Mouse (Mus musculus): ENCODE results near the gene Irf2.
A peak's percentile ranks its signal among the peaks of the same experiment; 100 is the strongest.

Gene Irf2

GRCm38 (mm10) chr8:46739003-46739949 is at the start of gene Irf2:
Gene Irf2 (plus strand): TSS chr8:46739732.
- DNase-seq (ENCODE audit: low spot score): peak; percentile 69

GRCm38 (mm10) chr8:46690111-46690510 is 49.4 kb upstream of the Irf2 start:
- DNase-seq (ENCODE audit: low spot score): no peak

DNA sequence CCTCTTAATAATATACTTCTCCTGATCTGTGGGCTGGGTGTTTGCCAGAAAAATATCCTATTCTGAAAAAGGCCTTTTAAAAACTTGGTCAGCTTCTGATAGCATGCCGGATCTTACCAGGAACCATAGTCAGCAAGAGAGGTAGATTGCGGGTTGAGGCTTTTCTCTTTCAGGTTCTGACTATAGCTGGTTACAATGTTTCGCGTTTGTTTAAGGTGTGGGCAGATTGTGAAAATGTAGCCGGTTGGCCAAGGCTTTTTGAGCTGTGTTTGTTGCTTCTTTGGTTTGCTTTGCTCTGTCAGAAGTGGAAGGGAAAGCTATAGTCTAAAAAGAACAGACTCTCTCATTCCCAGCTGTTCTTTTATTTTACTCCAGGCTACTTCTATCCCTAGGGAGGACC is 49.0 kb upstream of the Irf2 start:
- DNase-seq (ENCODE audit: low spot score): no peak

GRCm38 (mm10) chr8:46691360-46691759 is 48.2 kb upstream of the Irf2 start:
- no peak for DNase-seq (ENCODE audit: low spot score)

DNA sequence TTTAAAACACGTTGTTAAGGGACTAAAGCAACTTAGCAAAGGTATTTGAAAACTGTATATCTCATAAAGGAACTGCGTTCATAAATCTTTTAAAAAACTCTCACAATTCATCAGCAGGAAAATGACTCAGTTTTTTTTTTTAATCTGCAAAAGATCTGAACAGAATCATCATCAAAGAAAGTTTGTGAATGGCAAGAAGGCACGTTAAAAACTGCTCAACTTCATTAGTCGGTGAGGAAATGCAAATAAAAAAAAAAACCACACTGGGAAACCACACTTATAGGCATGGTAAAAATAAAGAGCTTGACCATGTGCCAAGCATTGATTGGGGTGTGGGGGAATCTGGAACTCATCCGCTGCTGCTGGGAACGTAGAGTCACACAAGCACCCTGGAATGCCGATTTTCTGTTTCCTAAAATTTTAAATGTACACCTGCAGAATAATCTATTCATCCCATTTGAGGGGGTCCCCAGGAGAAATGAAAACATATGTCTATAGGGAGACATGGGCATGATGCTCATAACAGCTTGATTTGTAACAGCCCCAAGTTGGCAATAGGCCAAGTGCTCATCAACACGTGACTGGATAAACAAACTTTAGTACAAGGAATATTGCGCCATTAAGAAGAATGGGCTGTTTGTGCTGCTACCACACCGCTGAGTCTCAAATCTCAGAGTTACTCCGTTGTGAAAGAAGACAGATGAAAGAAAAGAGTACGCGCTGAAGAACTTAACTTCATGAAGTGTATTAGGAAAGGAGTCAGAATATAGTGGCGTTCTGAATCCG is 43.1 kb upstream of the Irf2 start:
- DNase-seq (ENCODE audit: low spot score): no peak

- DNase-seq (ENCODE audit: low spot score): no peak
These were observed 42.0 kb upstream of the Irf2 start for GRCm38 (mm10) chr8:46697566-46697965.

- DNase-seq (ENCODE audit: low spot score): no peak
These were observed 41.4 kb upstream of the Irf2 start for GRCm38 (mm10) chr8:46698162-46698561.

GRCm38 (mm10) chr8:46705145-46705544 is 34.4 kb upstream of the Irf2 start:
- DNase-seq (ENCODE audit: low spot score): no peak

DNA sequence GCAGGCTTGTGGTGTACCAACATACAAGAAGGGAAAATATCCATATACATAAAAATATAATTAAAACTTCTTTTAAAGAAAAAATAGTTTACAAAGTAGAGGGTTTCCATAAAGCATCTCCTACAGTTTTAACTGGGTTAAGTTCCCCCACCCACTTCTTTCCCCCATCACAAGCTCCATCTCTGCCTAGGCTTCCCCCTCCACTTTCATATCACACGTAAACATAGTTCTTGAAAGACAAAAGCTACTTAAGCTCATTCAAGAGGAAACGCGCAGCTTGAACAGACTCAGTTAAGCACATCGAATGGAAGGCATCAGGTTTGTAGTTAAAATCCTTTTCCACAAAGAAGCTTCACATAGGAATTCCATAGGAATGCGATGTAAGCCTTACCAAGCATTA is 32.8 kb upstream of the Irf2 start:
- no peak for DNase-seq (ENCODE audit: low spot score)

DNA sequence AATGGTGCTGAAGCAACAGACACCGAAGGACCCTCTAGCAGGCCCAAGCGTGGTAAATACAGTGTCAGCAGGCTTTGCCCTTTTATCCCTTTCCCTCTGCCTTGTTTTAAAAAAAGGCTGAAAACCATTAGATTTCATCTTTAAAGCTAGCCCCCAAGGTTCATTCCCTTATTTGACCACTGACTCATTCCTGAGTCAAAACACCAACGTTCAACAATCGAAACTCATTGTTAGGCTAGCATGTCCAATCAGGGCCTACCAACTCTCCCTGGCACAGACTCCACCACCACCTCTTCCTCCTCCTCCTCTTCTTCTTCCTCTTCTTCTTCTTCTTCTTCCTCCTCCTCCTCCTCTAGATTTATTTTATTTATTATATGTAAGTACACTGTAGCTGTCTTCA is 30.2 kb upstream of the Irf2 start:
- DNase-seq (ENCODE audit: low spot score): no peak

DNA sequence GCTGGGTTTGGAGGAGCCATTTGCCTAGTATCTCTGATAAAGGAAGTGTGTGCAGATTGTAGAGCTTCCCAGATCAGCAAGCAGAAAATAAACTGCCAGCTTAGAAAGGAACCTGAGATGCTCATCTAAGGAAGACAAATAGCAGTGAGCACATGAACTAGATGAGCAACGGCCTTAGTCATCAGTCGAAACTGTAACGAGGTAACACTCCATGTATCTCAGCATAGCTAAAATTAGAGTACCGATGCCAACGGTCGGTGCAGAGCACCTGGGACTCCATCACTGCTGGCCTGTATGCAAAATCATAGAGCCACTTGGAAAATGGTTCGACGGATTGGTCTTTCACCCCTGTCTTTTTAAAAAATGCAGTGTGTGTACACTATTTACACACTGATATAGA is 29.2 kb upstream of the Irf2 start:
- no peak for DNase-seq (ENCODE audit: low spot score)

GRCm38 (mm10) chr8:46711496-46711895 is 28.0 kb upstream of the Irf2 start:
- DNase-seq (ENCODE audit: low spot score): no peak

DNA sequence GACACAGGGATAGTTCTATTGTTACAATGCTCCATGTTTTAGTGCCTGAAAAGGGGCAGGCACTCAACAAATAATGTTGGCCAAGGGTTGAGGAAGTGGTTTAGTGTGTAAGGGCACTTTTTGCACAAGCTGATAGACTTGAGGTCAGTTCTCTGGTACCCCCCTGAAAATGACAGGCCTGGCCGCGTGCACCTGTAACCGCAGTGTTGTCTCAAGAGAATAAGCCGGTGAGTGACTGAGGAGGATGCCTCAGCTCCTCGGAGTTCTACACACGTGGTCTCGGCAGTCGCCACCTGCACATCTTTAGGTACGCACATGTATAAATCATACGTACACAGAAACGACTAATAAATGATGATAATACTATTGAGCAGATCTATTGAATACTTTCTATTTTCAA is 26.4 kb upstream of the Irf2 start:
- no peak for DNase-seq (ENCODE audit: low spot score)

- DNase-seq (ENCODE audit: low spot score): no peak
These were observed 25.7 kb upstream of the Irf2 start for GRCm38 (mm10) chr8:46713844-46714243.

- DNase-seq (ENCODE audit: low spot score): no peak
These were observed 25.1 kb upstream of the Irf2 start for GRCm38 (mm10) chr8:46714400-46714799.

- DNase-seq (ENCODE audit: low spot score): no peak
These were observed 23.1 kb upstream of the Irf2 start for GRCm38 (mm10) chr8:46716477-46716876.

- no peak for DNase-seq (ENCODE audit: low spot score)
These were observed 22.4 kb upstream of the Irf2 start for GRCm38 (mm10) chr8:46717170-46717569.

- no peak for DNase-seq (ENCODE audit: low spot score)
These were observed 21.2 kb upstream of the Irf2 start for GRCm38 (mm10) chr8:46718301-46718700.

DNA sequence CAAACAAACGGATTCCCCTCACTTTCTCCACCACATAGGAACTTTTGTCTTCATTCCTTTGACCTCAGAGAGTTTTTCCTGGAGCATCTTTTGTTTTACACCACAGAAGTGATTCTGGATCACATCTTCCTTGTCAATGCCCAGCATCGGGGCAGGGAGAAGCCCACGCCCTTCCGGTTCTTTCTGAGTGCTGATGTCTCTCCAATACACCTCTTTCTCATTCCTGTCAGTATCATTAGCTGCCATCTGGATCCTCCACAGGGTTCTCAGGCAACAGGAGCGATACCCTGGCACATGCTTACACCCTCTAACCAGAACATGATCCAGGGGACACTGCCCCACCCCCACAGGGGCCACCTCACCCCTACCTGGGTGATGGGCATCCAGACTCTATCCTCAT is 20.8 kb upstream of the Irf2 start:
- DNase-seq (ENCODE audit: low spot score): no peak

DNA sequence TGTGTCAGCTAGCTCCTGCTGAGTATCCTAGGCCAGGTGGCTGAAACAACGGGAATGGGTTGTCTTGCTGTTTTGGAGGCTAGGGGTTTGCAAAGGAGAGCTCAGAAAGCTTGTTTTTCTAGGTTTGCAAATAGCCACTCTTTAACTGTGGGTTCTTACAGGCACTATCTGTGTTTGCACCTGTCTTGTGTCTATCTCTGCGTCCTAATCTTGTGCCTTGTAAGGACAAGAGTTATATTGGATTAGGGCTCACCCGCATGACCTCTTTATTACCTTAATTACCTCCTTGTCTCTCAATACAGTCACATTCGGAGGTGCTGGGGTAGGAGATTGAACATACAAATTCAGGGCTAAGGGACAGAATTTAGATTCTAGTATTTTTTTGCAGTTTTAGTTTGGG is 18.9 kb upstream of the Irf2 start:
- no peak for DNase-seq (ENCODE audit: low spot score)

- DNase-seq (ENCODE audit: low spot score): no peak
These were observed 18.3 kb upstream of the Irf2 start for GRCm38 (mm10) chr8:46721065-46721845.

DNA sequence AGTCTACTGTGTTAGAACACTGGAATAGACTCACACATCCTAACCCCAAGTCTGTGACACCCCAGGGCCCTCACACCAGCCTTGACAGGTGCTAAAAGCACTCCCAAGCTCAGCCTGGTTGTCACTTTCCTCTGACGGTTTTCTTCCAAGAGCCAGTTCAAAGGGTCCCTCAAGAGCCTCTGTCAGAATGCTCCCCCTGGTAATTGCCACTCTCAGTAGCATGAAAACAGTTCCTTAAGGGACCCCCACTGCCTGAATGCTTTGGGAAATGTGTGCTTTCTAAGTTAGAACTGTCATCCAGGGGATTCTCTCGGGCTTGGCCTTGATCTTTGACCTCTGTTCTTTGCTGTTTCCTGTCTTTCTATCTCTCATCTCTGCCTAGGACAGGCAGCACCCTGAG is 17.0 kb upstream of the Irf2 start:
- DNase-seq (ENCODE audit: low spot score): no peak
